Mouse (Mus musculus): ENCODE data around the gene Git2. TPM values are rescaled to one million over a fixed set of nuclear protein-coding genes. Genes with fewer than 3 reads are reported as not detected.

The Git2 gene
- polyA plus RNA-seq, 2 experiments from 2014 or later = 147 to 207 TPM

GRCm38 (mm10) chr5:114681717-114682116 lies 93.6 kb downstream of the Git2 start:
- no peak for ATAC-seq

GRCm38 (mm10) chr5:114680676-114681285 lies 94.5 kb downstream of the Git2 start:
- ATAC-seq = peak; percentile 83

GRCm38 (mm10) chr5:114679841-114680591 lies 95.3 kb downstream of the Git2 start:
- peak; percentile 38 for ATAC-seq

Other genes starting within 250 kb of the Git2 start
- gene Fam222a, start 207.5 kb downstream of the Git2 start, polyA plus RNA-seq (2017; shearing (Covaris generic)) = not detected
- gene Trpv4, start 117.1 kb downstream of the Git2 start, polyA plus RNA-seq (2017; shearing (Covaris generic)) = 1 to 10 TPM in 1 of 2 experiments, under 1 TPM in 1; 0.13 to 1.4 TPM
- 100 to 1,000 TPM; 217 to 251 TPM for gene Gltp, start 84.5 kb downstream of the Git2 start, polyA plus RNA-seq (2017; shearing (Covaris generic))
- 10 to 100 TPM in 1 of 2 experiments, 1 to 10 TPM in 1; 3.7 to 14.3 TPM for gene Tchp, start 67.8 kb downstream of the Git2 start, polyA plus RNA-seq (2017; shearing (Covaris generic))
- gene Ankrd13a, start 840 bp downstream of the Git2 start, polyA plus RNA-seq (2017; shearing (Covaris generic)) = 10 to 100 TPM; 13.9 to 23.3 TPM
- gene 1500011B03Rik, start 48.0 kb upstream of the Git2 start, polyA plus RNA-seq (2017; shearing (Covaris generic)) = 10 to 100 TPM; 51.9 to 57.3 TPM
- gene 4930519G04Rik, start 78.1 kb upstream of the Git2 start, polyA plus RNA-seq (2017; shearing (Covaris generic)) = not detected
- not detected for gene Gm9936, start 83.2 kb upstream of the Git2 start, polyA plus RNA-seq (2017; shearing (Covaris generic))
- 10 to 100 TPM; 19.0 to 21.2 TPM for gene Oasl2, start 121.4 kb upstream of the Git2 start, polyA plus RNA-seq (2017; shearing (Covaris generic))
- gene Oasl1, start 147.7 kb upstream of the Git2 start, polyA plus RNA-seq (2017; shearing (Covaris generic)) = 1 to 10 TPM; 5.8 to 9.1 TPM
- gene 2210016L21Rik, start 166.6 kb upstream of the Git2 start, polyA plus RNA-seq (2017; shearing (Covaris generic)) = 10 to 100 TPM; 34.5 to 46.3 TPM
- under 1 TPM in 1 of 2 experiments, not detected in 1; 0.09 TPM for gene Hnf1a, start 195.6 kb upstream of the Git2 start, polyA plus RNA-seq (2017; shearing (Covaris generic))
- 10 to 100 TPM; 10.2 to 14.2 TPM for gene Sppl3, start 235.6 kb upstream of the Git2 start, polyA plus RNA-seq (2017; shearing (Covaris generic))

All from CD4-positive, CD25-positive, alpha-beta regulatory T cell, adult 4 months (primary cell).